Comparison of ENCODE assay signal across 8 mouse cellular contexts in the genomic region with DNA sequence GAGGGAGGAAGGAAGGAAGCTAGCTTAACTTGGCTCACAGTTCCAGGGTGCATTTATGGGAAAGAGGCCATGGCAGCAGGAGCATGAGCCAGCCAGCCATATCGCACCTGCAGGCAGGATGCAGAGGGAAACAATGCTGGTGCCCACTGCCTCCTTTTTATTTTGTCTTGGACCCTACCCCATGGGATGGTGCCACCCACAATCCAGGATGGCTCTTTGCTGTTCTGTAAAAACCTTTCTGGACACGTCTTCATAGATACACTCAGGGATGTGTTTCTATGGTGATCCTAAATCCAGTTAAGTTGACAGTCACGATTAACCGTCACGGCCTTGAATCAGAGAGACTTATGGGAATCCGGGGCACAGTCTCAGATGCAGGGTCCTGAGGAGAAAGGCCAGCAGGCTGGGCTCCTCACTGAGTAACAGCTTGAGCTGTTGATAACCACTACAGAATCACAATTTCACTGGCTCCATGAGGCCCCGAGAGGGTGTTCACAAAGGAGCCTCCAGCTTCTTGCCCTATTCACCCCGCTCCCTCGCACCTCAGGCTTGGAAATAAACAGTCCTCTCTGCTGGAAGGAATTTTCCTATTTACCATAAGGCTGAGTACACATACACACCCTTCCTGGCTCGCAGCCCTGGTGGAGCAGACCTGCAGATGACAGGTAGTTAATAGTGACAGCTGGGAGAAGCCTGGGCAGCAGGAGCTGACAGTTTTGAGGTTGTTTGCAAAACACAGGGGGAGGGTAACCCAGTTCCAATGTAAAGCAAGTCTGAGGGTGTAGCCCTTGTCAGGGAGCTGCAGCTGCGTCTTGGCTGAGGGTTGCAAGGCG. TPM values are rescaled to one million over a fixed set of nuclear protein-coding genes. Genes with fewer than 3 reads are reported as not detected.
DNase-seq lines count a peak whose midpoint lies in the region; ATAC-seq lines count a peak whose summit lies in the region.

No protein-coding gene starts in this region.

- H3K4me2 ChIP-seq in forebrain, embryonic 15.5 days (replicated peaks) = no peak overlapping the region
- H3K4me2 ChIP-seq in stomach, embryonic 15.5 days = peak overlapping the region; percentile 44

- no peaks in the 10 kb centered on the region for H3K36me3 ChIP-seq in forebrain, embryonic 15.5 days
- H3K36me3 ChIP-seq in stomach, embryonic 15.5 days = 0 out of 2 replicates have a peak, but pooled peaks cover 3% of the 10 kb centered on the region

- DNase-seq in urinary bladder, adult 18-20 months (ENCODE audit: low spot score in 2 of 2) = peak; percentile 31 to 40
- no peak for DNase-seq in urinary bladder, postnatal 4 days (ENCODE audit: low spot score in 2 of 2)
- peak; percentile 78 to 86 for DNase-seq in lung, adult 18-20 months
- no peak for DNase-seq in left cerebral cortex, adult 18-20 months (ENCODE audit: low spot score in 2 of 2)
- DNase-seq in testis, postnatal 14 days (ENCODE audit: low spot score) = no peak
- DNase-seq in left cerebral cortex, adult 9 months (ENCODE audit: low spot score in 2 of 2) = no peak

- no peak overlapping the region for H3K9ac ChIP-seq in forebrain, embryonic 15.5 days (replicated peaks)
- no peak overlapping the region for H3K9ac ChIP-seq in stomach, embryonic 15.5 days

- H3K27ac ChIP-seq in forebrain, embryonic 15.5 days (replicated peaks) = no peak overlapping the region
- peak overlapping the region; percentile 80 for H3K27ac ChIP-seq in stomach, embryonic 15.5 days

- peaks cover 18% of the 10 kb centered on the region for H3K4me1 ChIP-seq in forebrain, embryonic 15.5 days
- peaks cover 39% of the 10 kb centered on the region for H3K4me1 ChIP-seq in stomach, embryonic 15.5 days

- H3K9me3 ChIP-seq in forebrain, embryonic 15.5 days = no peaks in the 10 kb centered on the region
- H3K9me3 ChIP-seq in stomach, embryonic 15.5 days = no peaks in the 10 kb centered on the region

- no peaks in the 10 kb centered on the region for H3K27me3 ChIP-seq in forebrain, embryonic 15.5 days
- H3K27me3 ChIP-seq in stomach, embryonic 15.5 days (replicated peaks) = no peaks in the 10 kb centered on the region

- H3K4me3 ChIP-seq in forebrain, embryonic 15.5 days = no peak overlapping the region
- H3K4me3 ChIP-seq in stomach, embryonic 15.5 days (replicated peaks) = no peak overlapping the region

- 15% methylated on average over 12 of the region's 12 CpGs for WGBS in forebrain, embryonic 15.5 days
- WGBS in stomach, embryonic 15.5 days = 23% methylated on average over 12 of the region's 12 CpGs

- ATAC-seq in forebrain, embryonic 15.5 days (replicated peaks) = peak; percentile 91
- peak; percentile 91 for ATAC-seq in stomach, embryonic 15.5 days (ENCODE audit: insufficient read depth, low FRiP score, low read depth)

RNA-seq across cellular contexts. Expression of gene Parva, which starts 17.1 kb away (rescaled TPM):
- 21.0 and 22.2 TPM in 2 replicates for polyA plus RNA-seq in forebrain, embryonic 15.5 days (2015; fragmentation: Nextera tagmentation; extraction: Ambion mirVana)
- polyA plus RNA-seq in stomach, embryonic 15.5 days (2015; fragmentation: Nextera tagmentation; extraction: Ambion mirVana) = 101 and 108 TPM in 2 replicates
- 10 to 100 TPM; 49.5 to 50.7 TPM for total RNA-seq in left cerebral cortex, adult 18-20 months (2021)

Comparison
In these comparisons a context has a peak if more than half of its experiments do, and no peak if none do; other contexts are left out.
1. DNase-seq: peak in urinary bladder, adult 18-20 months (2 of 2) and lung, adult 18-20 months (2 of 2); none in urinary bladder, postnatal 4 days (0 of 2), left cerebral cortex, adult 18-20 months (0 of 2), testis, postnatal 14 days (single experiment) and left cerebral cortex, adult 9 months (0 of 2).